Comparison of ENCODE assay signal across 10 mouse cellular contexts in the genomic region with DNA sequence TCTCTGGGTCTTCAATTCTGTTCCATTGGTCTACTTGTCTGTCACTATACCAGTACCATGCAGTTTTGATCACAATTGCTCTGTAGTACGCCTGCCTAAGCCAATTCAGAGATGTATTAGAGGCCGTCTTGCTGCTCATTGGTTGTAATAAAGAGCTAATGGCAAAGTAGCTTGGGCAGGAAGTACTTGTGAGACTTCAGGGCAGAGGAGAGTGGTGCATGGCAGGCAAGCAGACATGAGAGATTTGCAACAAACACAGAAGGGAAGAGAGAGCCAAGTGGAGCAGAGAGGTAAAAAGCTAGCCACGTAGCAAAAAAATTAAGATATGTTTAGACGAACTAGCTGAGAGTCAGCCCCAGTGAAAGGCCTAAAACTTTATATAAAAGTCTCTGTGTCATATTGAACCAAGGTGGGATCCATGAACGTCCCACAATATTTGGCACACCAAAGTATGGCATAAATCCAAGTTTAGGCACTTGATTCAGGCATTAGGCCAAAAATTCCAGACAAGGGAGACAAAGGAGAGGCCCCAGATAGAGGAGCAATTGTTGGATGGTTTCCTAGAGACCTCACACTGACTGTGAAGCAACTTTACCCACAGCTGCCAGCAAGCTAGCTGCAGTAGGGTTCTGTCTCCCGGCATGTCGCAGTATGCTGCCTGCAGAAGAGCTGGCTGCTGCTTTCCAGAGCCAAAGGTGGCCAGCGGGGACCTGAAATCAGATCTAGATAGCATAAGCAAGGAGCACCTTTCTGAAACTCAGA. TPM values are rescaled to one million over a fixed set of nuclear protein-coding genes. Genes with fewer than 3 reads are reported as not detected.
DNase-seq lines count a peak whose midpoint lies in the region; ATAC-seq and TF ChIP-seq lines count a peak whose summit lies in the region.
"Had no signal": no experiment of that assay in that cellular context is flagged by ENCODE, and none has a peak within 500 bp of the region (broad histone marks: within the 10 kb centered on the region; RNA-seq: fewer than 3 reads in every experiment).

No protein-coding gene starts in this region.

- peak; percentile 8 to 17 for DNase-seq in cerebellum, adult 2 months
- peak; percentile 39 to 58 for DNase-seq in right cerebral cortex, postnatal 10 days (ENCODE audit: low spot score in 2 of 2)
- DNase-seq in right cerebral cortex, postnatal 14 days: no peak
- peak; percentile 84 for DNase-seq in hindbrain, postnatal 0 days (ENCODE audit: low spot score)
- no peak for DNase-seq in spleen, postnatal 36 days (ENCODE audit: low spot score in 2 of 2)

- TF ChIP-seq POLR2A in cerebellum, adult 2 months (IDR thresholded peaks at IDR 0.05; ENCODE audit: borderline replicate concordance, insufficient read depth, low read length): no peak

- H3K4me3 ChIP-seq in cerebellum, adult 2 months (replicated peaks; ENCODE audit: insufficient read depth, low read depth, low read length): no peak overlapping the region
- no peak overlapping the region for H3K4me3 ChIP-seq in hindbrain, postnatal 0 days (ENCODE audit: low read length)
- no peak overlapping the region for H3K4me3 ChIP-seq in stomach, embryonic 16.5 days (replicated peaks; ENCODE audit: low read length)
- no peak overlapping the region for H3K4me3 ChIP-seq in kidney, embryonic 16.5 days (ENCODE audit: low read length)
- H3K4me3 ChIP-seq: liver, embryonic 15.5 days had no signal

- no peak for TF ChIP-seq CTCF in cerebellum, adult 2 months (IDR thresholded peaks at IDR 0.05; ENCODE audit: borderline replicate concordance, insufficient read depth, low read depth, low read length)
- TF ChIP-seq CTCF in hindbrain, postnatal 0 days (IDR thresholded peaks at IDR 0.05; ENCODE audit: low read depth): no peak

- 0 out of 2 replicates have a peak, but pooled peaks cover 3% of the 10 kb centered on the region for H3K4me1 ChIP-seq in cerebellum, adult 2 months (ENCODE audit: control insufficient read depth, insufficient read depth, low read length)
- H3K4me1 ChIP-seq in hindbrain, postnatal 0 days (ENCODE audit: insufficient read depth, low read length): no peaks in the 10 kb centered on the region
- peaks cover 4% of the 10 kb centered on the region; the same call in 1 of the 2 replicates for H3K4me1 ChIP-seq in stomach, embryonic 16.5 days (ENCODE audit: control insufficient read depth, insufficient read depth, low read length)
- no peaks in the 10 kb centered on the region for H3K4me1 ChIP-seq in kidney, embryonic 16.5 days (ENCODE audit: insufficient read depth, low read length)
- H3K4me1 ChIP-seq: liver, embryonic 15.5 days had no signal

- no peaks in the 10 kb centered on the region for H3K9me3 ChIP-seq in hindbrain, postnatal 0 days (ENCODE audit: low read length)
- H3K9me3 ChIP-seq in stomach, embryonic 16.5 days (replicated peaks; ENCODE audit: control insufficient read depth, low read length): no peaks in the 10 kb centered on the region
- H3K9me3 ChIP-seq in kidney, embryonic 16.5 days (ENCODE audit: low read length): no peaks in the 10 kb centered on the region
- H3K9me3 ChIP-seq: liver, embryonic 15.5 days had no signal

- no peaks in the 10 kb centered on the region for H3K27me3 ChIP-seq in cerebellum, adult 2 months (ENCODE audit: control insufficient read depth, insufficient read depth, low read length)
- no peaks in the 10 kb centered on the region for H3K27me3 ChIP-seq in hindbrain, postnatal 0 days (ENCODE audit: insufficient read depth, low read length)
- no peaks in the 10 kb centered on the region for H3K27me3 ChIP-seq in stomach, embryonic 16.5 days (ENCODE audit: control insufficient read depth, insufficient read depth, low read length)
- no peaks in the 10 kb centered on the region for H3K27me3 ChIP-seq in kidney, embryonic 16.5 days (ENCODE audit: insufficient read depth, low read length)
- H3K27me3 ChIP-seq: liver, embryonic 15.5 days had no signal

- H3K9ac ChIP-seq in hindbrain, postnatal 0 days (replicated peaks; ENCODE audit: low read length): no peak overlapping the region
- H3K9ac ChIP-seq in stomach, embryonic 16.5 days (ENCODE audit: low read length): no peak overlapping the region
- no peak overlapping the region for H3K9ac ChIP-seq in kidney, embryonic 16.5 days (replicated peaks; ENCODE audit: low read length)
- H3K9ac ChIP-seq: liver, embryonic 15.5 days had no signal

- H3K27ac ChIP-seq in cerebellum, adult 2 months (ENCODE audit: insufficient read depth, low read length): no peak overlapping the region
- peak overlapping the region; percentile 60; the same call in 1 of the 2 replicates for H3K27ac ChIP-seq in hindbrain, postnatal 0 days
- H3K27ac ChIP-seq in stomach, embryonic 16.5 days (ENCODE audit: low read length): no peak overlapping the region
- no peak overlapping the region for H3K27ac ChIP-seq in kidney, embryonic 16.5 days (ENCODE audit: low read length)
- H3K27ac ChIP-seq: liver, embryonic 15.5 days had no signal

- WGBS in cerebellum, adult 2 months: 35% methylated on average over 8 of the region's 8 CpGs
- WGBS in hindbrain, postnatal 0 days: 28% methylated on average over 8 of the region's 8 CpGs
- WGBS in stomach, embryonic 16.5 days: 51% methylated on average over 8 of the region's 8 CpGs
- WGBS in kidney, embryonic 16.5 days: 63% methylated on average over 8 of the region's 8 CpGs

- no peak for ATAC-seq in cerebellum, adult (ENCODE audit: insufficient number of reproducible peaks, low FRiP score, low TSS enrichment)
- peak; percentile 95 for ATAC-seq in hindbrain, postnatal 0 days
- ATAC-seq in stomach, embryonic 16.5 days (ENCODE audit: insufficient read depth, low FRiP score): peak; percentile 53; the same call in 1 of the 2 replicates
- no peak for ATAC-seq in kidney, embryonic 16.5 days (ENCODE audit: low FRiP score, low TSS enrichment)

- H3K4me2 ChIP-seq in hindbrain, postnatal 0 days (ENCODE audit: low read depth, low read length): no peak overlapping the region
- no peak overlapping the region for H3K4me2 ChIP-seq in stomach, embryonic 16.5 days (ENCODE audit: low read depth, low read length)
- no peak overlapping the region for H3K4me2 ChIP-seq in kidney, embryonic 16.5 days (replicated peaks; ENCODE audit: low read depth, low read length)
- H3K4me2 ChIP-seq: liver, embryonic 15.5 days had no signal

- H3K36me3 ChIP-seq in hindbrain, postnatal 0 days (ENCODE audit: insufficient read depth, low read length): no peaks in the 10 kb centered on the region
- no peaks in the 10 kb centered on the region for H3K36me3 ChIP-seq in stomach, embryonic 16.5 days (ENCODE audit: control insufficient read depth, insufficient read depth, low read length)
- H3K36me3 ChIP-seq in kidney, embryonic 16.5 days (ENCODE audit: insufficient read depth, low read length): no peaks in the 10 kb centered on the region
- H3K36me3 ChIP-seq: liver, embryonic 15.5 days had no signal

RNA-seq across cellular contexts. Expression of a gene that starts 14.5 kb away (rescaled TPM):
- polyA plus RNA-seq in cerebellum, adult 2 months (2012; rRNA removed): not detected in 2 replicates
- not detected in 2 replicates for total RNA-seq in hindbrain, postnatal 0 days (2014; rRNA removed)
- 0.41 TPM in 1 of 2 replicates, not detected in the other for polyA plus RNA-seq in hindbrain, postnatal 0 days (2015; fragmentation: Nextera tagmentation; extraction: Ambion mirVana)
- polyA plus RNA-seq in stomach, embryonic 16.5 days (2015; fragmentation: Nextera tagmentation; extraction: Ambion mirVana): not detected in 2 replicates
- not detected in 2 replicates for polyA plus RNA-seq in kidney, embryonic 16.5 days (2015; fragmentation: Nextera tagmentation; extraction: Ambion mirVana)
- total RNA-seq: adrenal gland, postnatal 36 days had no signal
- polyA plus RNA-seq: liver, embryonic 15.5 days had no signal

Comparison
In these comparisons a context has a peak if more than half of its experiments do, and no peak if none do; other contexts are left out.
1. DNase-seq: peak in cerebellum, adult 2 months (2 of 2), right cerebral cortex, postnatal 10 days (2 of 2) and hindbrain, postnatal 0 days (single experiment); none in right cerebral cortex, postnatal 14 days (single experiment) and spleen, postnatal 36 days (0 of 2).
2. ATAC-seq: peak in hindbrain, postnatal 0 days (single experiment) and stomach, embryonic 16.5 days (single experiment); none in cerebellum, adult (single experiment) and kidney, embryonic 16.5 days (single experiment).